Mouse (Mus musculus): ENCODE data around the gene Mycl. TPM values are rescaled to one million over a fixed set of nuclear protein-coding genes. Genes with fewer than 3 reads are reported as not detected.

Mycl gene
- total RNA-seq (2014; rRNA removed), result 106 and 113 TPM in 2 replicates
- polyA plus RNA-seq (2015; fragmentation: Nextera tagmentation; extraction: Ambion mirVana), result 65.9 and 67.6 TPM in 2 replicates

DNA sequence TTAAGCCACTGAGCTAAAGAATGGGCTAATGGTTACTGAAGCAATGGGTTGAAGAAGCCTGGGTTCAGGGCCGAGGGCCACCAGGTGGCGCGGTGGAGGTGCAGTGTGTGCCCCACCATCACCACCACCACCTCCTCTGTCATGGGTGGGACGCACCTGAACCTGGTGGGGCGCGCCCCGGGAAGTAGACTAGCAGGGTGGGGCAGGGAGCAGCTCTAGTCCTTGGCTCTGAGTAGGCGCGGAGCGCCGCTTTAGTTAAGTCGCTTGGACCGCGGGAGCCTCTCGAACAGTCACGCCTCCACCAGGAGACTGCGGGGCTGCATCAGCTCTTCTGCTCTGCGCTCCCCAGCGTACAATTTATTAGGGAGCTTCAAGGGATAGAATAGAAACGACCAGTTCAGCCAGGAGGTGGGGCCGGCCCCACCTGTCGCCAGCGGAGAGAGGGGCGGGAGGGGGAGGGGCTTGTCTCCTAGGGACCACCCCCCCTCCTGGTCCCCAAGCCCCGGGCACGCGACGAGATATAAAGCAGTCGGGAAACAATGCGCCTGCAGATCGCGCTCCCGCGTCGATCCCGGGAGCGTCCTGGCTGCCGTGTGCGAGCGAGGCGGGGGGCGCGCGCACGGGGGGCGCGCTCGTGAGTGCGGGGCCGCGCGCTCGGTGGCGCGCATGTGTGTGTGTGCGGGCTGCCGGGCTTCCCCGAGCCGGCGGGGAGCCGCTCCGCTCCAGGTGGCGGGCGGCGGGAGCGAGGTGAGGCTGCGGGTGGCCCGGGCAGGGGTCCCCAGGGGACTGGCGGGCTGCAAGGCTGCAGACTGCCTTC is at the start of gene Mycl:
TSS of gene Mycl (plus strand) at position 249 of the 817 bp plus-strand sequence.
- Histone ChIP-seq H3K4me3 (ENCODE audit: low read depth, low read length) (peak within 1 kb of the TSS; percentile 90), H3K9ac (peak within 1 kb of the TSS; percentile 87), H3K4me2 (ENCODE audit: low read depth) (peak within 1 kb of the TSS; percentile 69), H3K27ac (ENCODE audit: low read depth, low read length) (peak within 1 kb of the TSS; percentile 94), H3K36me3 (ENCODE audit: insufficient read depth) (peaks cover 7% of the 10 kb centered on the region; the same call in 1 of the 2 replicates), H3K4me1 (ENCODE audit: insufficient read depth) (peaks cover 22% of the 10 kb centered on the region), H3K9me3 (ENCODE audit: low read length) (no peaks in the 10 kb centered on the region), H3K27me3 (ENCODE audit: insufficient read depth, low read length) (no peaks in the 10 kb centered on the region)
- peak; percentile 89 for TF ChIP-seq CTCF (IDR thresholded peaks at IDR 0.05; ENCODE audit: low read depth)
- ATAC-seq (peak; percentile 85), DNase-seq (peak; percentile 97)
- 2% methylated on average over 58 of the region's 69 CpGs for WGBS

DNA sequence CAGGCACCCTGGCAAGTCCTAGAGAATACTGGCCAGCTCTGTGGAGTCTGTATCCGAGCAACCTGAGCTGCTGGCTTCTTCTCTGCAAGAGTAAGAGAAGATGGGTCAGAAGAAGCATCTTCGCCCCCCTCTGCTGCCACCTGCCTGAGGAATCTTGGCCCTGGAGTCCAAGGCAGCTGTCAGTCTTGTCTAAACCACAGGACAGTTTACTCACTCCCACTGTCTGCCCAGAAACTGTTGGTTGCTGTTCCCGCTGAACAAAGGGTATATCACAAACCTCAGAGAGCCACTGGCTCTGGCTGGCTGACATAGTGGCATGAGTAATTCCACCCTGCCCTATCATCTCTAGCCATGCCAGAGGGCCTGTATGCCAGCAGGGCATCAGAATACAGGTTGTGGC is 48.2 kb upstream of the Mycl start:
- H3K4me1 ChIP-seq (ENCODE audit: insufficient read depth), result no peaks in the 10 kb centered on the region
- DNase-seq, result no peak
- peaks cover 10% of the 10 kb centered on the region for H3K36me3 ChIP-seq (ENCODE audit: insufficient read depth)
- H3K27me3 ChIP-seq (ENCODE audit: insufficient read depth, low read length), result no peaks in the 10 kb centered on the region
- no peak for TF ChIP-seq CTCF (IDR thresholded peaks at IDR 0.05; ENCODE audit: low read depth)
- WGBS, result 90% methylated on average over 3 of the region's 3 CpGs
- no peak overlapping the region for H3K4me3 ChIP-seq (ENCODE audit: low read depth, low read length)
- ATAC-seq, result no peak
- no peaks in the 10 kb centered on the region for H3K9me3 ChIP-seq (ENCODE audit: low read length)
- no peak overlapping the region for H3K9ac ChIP-seq
- H3K4me2 ChIP-seq (ENCODE audit: low read depth), result no peak overlapping the region
- no peak overlapping the region for H3K27ac ChIP-seq (ENCODE audit: low read depth, low read length)

DNA sequence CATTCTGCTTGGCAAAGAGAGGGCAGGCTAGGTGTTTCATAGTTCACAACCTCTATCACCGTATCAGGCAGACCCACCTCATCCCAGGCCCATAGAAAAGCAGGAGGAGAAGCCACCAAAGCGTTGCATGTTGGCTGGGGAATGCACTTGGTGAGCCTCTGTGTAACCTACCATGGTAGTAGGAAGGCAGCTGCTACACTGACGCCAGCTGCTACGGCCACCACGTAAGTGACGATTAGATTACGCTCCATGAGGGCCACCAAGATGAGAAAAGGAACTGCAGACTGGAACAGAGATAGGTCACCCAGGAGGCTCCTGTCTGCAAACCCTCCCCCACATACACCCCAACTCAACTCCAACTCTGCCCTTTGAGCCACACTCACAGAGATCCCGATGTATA is 46.4 kb upstream of the Mycl start:
- Histone ChIP-seq H3K9me3 (ENCODE audit: low read length) (no peaks in the 10 kb centered on the region), H3K4me3 (ENCODE audit: low read depth, low read length) (no peak overlapping the region), H3K4me1 (ENCODE audit: insufficient read depth) (no peaks in the 10 kb centered on the region), H3K36me3 (ENCODE audit: insufficient read depth) (peaks cover 10% of the 10 kb centered on the region), H3K9ac (no peak overlapping the region), H3K27me3 (ENCODE audit: insufficient read depth, low read length) (no peaks in the 10 kb centered on the region), H3K4me2 (ENCODE audit: low read depth) (no peak overlapping the region), H3K27ac (ENCODE audit: low read depth, low read length) (no peak overlapping the region)
- no peak for TF ChIP-seq CTCF (IDR thresholded peaks at IDR 0.05; ENCODE audit: low read depth)
- 92% methylated on average over 8 of the region's 8 CpGs for WGBS
- no peak for ATAC-seq
- no peak for DNase-seq

DNA sequence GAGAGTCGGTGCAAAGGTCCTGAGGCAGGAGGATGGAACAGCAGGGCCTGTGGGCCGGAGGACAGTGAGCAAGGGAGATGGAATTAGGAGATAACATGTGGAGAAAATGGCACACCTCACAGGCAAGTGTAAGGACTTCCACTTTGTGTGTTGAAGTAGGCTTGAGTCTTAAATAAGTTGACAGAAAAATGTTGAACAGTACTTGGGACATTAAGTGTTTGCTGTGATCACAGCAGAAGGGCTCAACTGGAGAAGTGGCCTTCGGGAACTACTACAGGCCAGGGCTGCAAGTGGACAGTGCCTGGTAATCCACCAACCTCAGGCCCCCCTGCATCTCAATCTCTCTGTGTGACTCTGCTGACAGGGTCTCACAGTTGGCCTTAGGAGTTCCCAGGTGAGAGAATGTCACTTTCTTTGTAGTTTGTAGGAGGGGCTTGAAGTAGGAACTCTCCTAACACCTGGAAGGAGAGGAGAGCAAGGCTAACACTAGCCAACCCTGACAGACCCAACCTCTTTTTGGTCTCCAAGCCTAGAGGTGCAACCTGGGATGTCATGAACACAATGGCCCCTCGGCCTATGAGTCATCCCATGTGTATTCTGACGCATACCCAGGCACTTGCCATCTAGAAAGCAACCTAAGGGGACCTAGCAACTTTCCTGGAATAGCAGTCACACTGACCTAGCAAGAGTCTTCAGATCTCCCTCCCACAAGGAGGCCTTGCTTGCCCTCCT is 40.6 kb upstream of the Mycl start:
- peak overlapping the region; percentile 37 for H3K4me2 ChIP-seq (ENCODE audit: low read depth)
- 56% methylated on average over 5 of the region's 5 CpGs for WGBS
- H3K9me3 ChIP-seq (ENCODE audit: low read length), result no peaks in the 10 kb centered on the region
- H3K27ac ChIP-seq (ENCODE audit: low read depth, low read length), result peak overlapping the region; percentile 62
- H3K4me1 ChIP-seq (ENCODE audit: insufficient read depth), result peaks cover 18% of the 10 kb centered on the region
- H3K9ac ChIP-seq, result peak overlapping the region; percentile 37; the same call in 1 of the 2 replicates
- no peak for TF ChIP-seq CTCF (IDR thresholded peaks at IDR 0.05; ENCODE audit: low read depth)
- peaks cover 3% of the 10 kb centered on the region; the same call in 1 of the 2 replicates for H3K36me3 ChIP-seq (ENCODE audit: insufficient read depth)
- ATAC-seq (peak; percentile 10; the same call in 1 of the 2 replicates), DNase-seq (no peak)
- 0 out of 2 replicates have a peak overlapping the region, but pooled peaks have one; percentile 21 for H3K4me3 ChIP-seq (ENCODE audit: low read depth, low read length)
- H3K27me3 ChIP-seq (ENCODE audit: insufficient read depth, low read length), result no peaks in the 10 kb centered on the region

DNA sequence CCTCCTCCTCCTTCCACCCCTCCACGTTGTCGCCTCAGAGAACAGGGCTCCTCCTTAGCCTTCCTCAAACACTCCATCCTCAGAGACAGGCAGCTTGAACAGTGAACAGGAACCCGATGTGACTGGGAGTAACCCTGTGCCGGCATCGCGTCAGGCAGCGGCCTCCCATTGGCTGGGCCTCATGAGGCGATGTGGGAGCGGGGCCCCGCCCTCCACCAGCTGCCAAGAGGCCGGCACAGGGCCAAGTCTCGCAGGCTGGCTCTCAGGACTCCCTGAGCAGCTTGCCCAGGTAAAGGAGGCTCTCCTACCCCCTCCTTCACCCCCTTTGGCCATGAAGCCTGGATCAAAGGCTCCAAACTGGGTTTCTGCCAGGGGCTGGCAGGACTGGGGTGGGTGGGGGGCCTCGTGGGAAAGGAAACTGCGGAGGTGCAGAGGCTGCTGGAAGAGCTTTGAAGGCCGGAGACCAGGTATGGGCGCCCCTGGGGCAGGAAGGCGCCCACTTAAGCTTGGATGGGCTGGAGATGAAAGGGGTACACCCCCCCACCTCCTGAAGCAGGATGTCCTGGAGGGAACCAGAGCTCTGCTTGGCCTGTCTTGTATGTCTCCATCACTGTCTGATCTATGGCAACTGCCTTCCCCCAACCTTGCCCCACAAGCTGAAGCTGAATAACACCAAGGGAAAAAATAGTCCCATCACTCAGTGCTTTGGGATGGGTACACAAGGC is 39.9 kb upstream of the Mycl start:
- DNase-seq, result peak; percentile 88

DNA sequence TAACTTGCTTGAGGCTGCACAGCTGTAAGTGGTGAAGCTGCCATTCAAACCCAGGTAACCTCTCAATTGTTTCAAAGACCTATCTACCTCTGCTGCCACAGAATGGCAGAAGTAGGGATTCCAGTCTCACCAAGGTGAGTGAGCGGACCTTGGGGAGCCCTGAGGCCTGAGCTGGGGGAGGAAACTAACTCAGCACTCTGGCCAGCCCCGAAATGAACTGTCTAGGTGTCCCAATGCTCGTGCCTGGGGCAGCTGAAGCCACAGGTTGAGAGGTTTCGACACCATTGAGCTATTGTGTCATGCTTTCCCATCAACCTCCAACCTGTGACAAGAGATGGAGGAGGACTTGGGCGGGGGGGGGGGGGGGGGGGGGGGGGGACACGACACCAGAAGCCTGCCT is 39.2 kb upstream of the Mycl start:
- H3K36me3 ChIP-seq (ENCODE audit: insufficient read depth), result no peaks in the 10 kb centered on the region
- DNase-seq (no peak), ATAC-seq (no peak)
- no peaks in the 10 kb centered on the region for H3K9me3 ChIP-seq (ENCODE audit: low read length)
- H3K4me1 ChIP-seq (ENCODE audit: insufficient read depth), result peaks cover 20% of the 10 kb centered on the region
- no peaks in the 10 kb centered on the region; the same call in 1 of the 2 replicates for H3K27me3 ChIP-seq (ENCODE audit: insufficient read depth, low read length)
- 93% methylated on average over 4 of the region's 6 CpGs for WGBS
- no peak overlapping the region for H3K4me3 ChIP-seq (ENCODE audit: low read depth, low read length)
- H3K4me2 ChIP-seq (ENCODE audit: low read depth), result no peak overlapping the region
- no peak overlapping the region for H3K9ac ChIP-seq
- H3K27ac ChIP-seq (ENCODE audit: low read depth, low read length), result no peak overlapping the region
- no peak for TF ChIP-seq CTCF (IDR thresholded peaks at IDR 0.05; ENCODE audit: low read depth)

More for the DNA sequence above, 39.9 kb upstream of the Mycl start:
- H3K9me3 ChIP-seq (ENCODE audit: low read length), result no peaks in the 10 kb centered on the region
- peak; percentile 90 for ATAC-seq
- peak overlapping the region; percentile 37 for H3K4me2 ChIP-seq (ENCODE audit: low read depth)
- no peak for TF ChIP-seq CTCF (IDR thresholded peaks at IDR 0.05; ENCODE audit: low read depth)
- no peaks in the 10 kb centered on the region for H3K27me3 ChIP-seq (ENCODE audit: insufficient read depth, low read length)
- peak overlapping the region; percentile 21 for H3K4me3 ChIP-seq (ENCODE audit: low read depth, low read length)
- H3K27ac ChIP-seq (ENCODE audit: low read depth, low read length), result peak overlapping the region; percentile 62
- 10% methylated on average over 17 of the region's 17 CpGs for WGBS
- no peaks in the 10 kb centered on the region; the same call in 1 of the 2 replicates for H3K36me3 ChIP-seq (ENCODE audit: insufficient read depth)
- peaks cover 20% of the 10 kb centered on the region for H3K4me1 ChIP-seq (ENCODE audit: insufficient read depth)
- peak overlapping the region; percentile 37 for H3K9ac ChIP-seq
